Mouse (Mus musculus) C2C12 (cell line): Measurements from ENCODE around the gene Gm20388. TPM values are rescaled to one million over a fixed set of nuclear protein-coding genes. Genes with fewer than 3 reads are reported as not detected.

Experiments
- H3K27me3 ChIP-seq: one replicate; pipeline ENCODE4 v1.6.1; 2011; ENCODE audit not compliant: control insufficient read depth, insufficient read depth, insufficient read length
- H3K36me3 ChIP-seq: one replicate; pipeline ENCODE4 v1.6.1; 2011; ENCODE audit not compliant: control insufficient read depth, insufficient read depth
- H3K4me3 ChIP-seq: one replicate; pipeline ENCODE4 v1.5.1; 2011; ENCODE audit warnings: mild to moderate bottlenecking, control low read depth; ENCODE audit not compliant: poor library complexity, insufficient read depth, severe bottlenecking
- H3K79me2 ChIP-seq: one replicate; pipeline ENCODE4 v1.6.1; 2011; ENCODE audit not compliant: control insufficient read depth, insufficient read depth
- H3K79me3 ChIP-seq: one replicate; pipeline ENCODE4 v1.6.1; 2011; ENCODE audit warnings: low read depth, control low read depth
- H3ac ChIP-seq: one replicate; pipeline ENCODE3; 2011; ENCODE audit warnings: low read depth; ENCODE audit not compliant: control insufficient read depth, insufficient read length
- CEBPB ChIP-seq: IDR thresholded peaks from one replicate; pipeline ENCODE4 v1.6.1; 2011; ENCODE audit warnings: low read depth, mild to moderate bottlenecking, control low read depth, moderate library complexity
- CTCF ChIP-seq: IDR thresholded peaks from one replicate; pipeline ENCODE4 v1.5.1; 2011; ENCODE audit not compliant: control insufficient read depth, insufficient read depth, insufficient read length
- FOSL1 ChIP-seq: IDR thresholded peaks from one replicate; pipeline ENCODE4 v1.8.0; 2011; ENCODE audit warnings: mild to moderate bottlenecking, low read length; ENCODE audit not compliant: poor library complexity, insufficient read depth, severe bottlenecking
- MAX ChIP-seq: IDR thresholded peaks from one replicate; pipeline ENCODE4 v1.6.1; 2011; ENCODE audit warnings: mild to moderate bottlenecking, control low read depth
- MYOD1 ChIP-seq: IDR thresholded peaks from one replicate; pipeline ENCODE4 v1.6.1; 2011; ENCODE audit warnings: low read depth; ENCODE audit not compliant: control insufficient read depth, insufficient read length
- MYOG ChIP-seq: IDR thresholded peaks from one replicate; pipeline ENCODE4 v1.6.1; 2011; ENCODE audit not compliant: control insufficient read depth, insufficient read length; ENCODE audit errors: extremely low read depth
- USF1 ChIP-seq: IDR thresholded peaks from one replicate; pipeline ENCODE4 v1.6.1; 2011; ENCODE audit warnings: low read depth, mild to moderate bottlenecking, control low read depth, moderate library complexity
- polyA plus RNA-seq: library from polyadenylated mRNA; unstranded; fragments of >200 nt; fragmentation: generic; extraction: Trizol; gene quantifications from one replicate; pipeline ENCODE4 v1.2.1, GENCODE M21; 2012; ENCODE audit warnings: missing spikeins

The Gm20388 gene
- polyA plus RNA-seq, 1 experiment: 15.0 TPM

DNA sequence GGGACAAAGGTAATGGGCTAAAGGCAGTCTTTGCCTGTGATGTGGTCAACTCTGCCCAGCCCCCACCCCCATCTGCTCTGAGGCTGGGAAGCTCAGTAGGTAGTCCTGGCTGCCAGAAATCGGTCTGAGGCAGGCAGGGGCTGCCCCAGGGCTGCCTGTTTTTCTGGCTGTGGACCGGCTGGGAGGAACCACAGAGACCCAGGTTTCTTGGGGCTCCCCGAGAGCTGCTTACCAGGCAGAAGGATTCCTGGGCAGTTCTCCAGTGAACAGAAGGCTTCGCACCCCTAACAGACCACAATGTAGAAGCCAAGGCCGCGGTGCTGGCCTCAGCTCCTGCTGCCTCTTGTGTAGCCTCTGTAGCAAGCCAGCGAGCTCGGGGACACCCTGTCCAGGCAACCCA is 2239.0 kb downstream of the Gm20388 start:
- H3ac ChIP-seq: no peak overlapping the region
- H3K4me3 ChIP-seq: no peak overlapping the region
- TF ChIP-seq MYOG (no peak), MYOD1 (no peak), MAX (no peak), USF1 (no peak), CEBPB (no peak), FOSL1 (no peak), CTCF (no peak)
- H3K36me3 ChIP-seq: no peaks in the 10 kb centered on the region
- H3K79me2 ChIP-seq: no peaks in the 10 kb centered on the region
- no peaks in the 10 kb centered on the region for H3K79me3 ChIP-seq
- no peaks in the 10 kb centered on the region for H3K27me3 ChIP-seq

- no peak overlapping the region for H3ac ChIP-seq
- H3K79me2 ChIP-seq: no peaks in the 10 kb centered on the region
- H3K79me3 ChIP-seq: no peaks in the 10 kb centered on the region
- no peaks in the 10 kb centered on the region for H3K27me3 ChIP-seq
- H3K4me3 ChIP-seq: no peak overlapping the region
- no peaks in the 10 kb centered on the region for H3K36me3 ChIP-seq
- TF ChIP-seq CEBPB: no peak
- TF ChIP-seq FOSL1: no peak
- no peak for TF ChIP-seq MAX
- TF ChIP-seq MYOD1: no peak
- no peak for TF ChIP-seq CTCF
- no peak for TF ChIP-seq MYOG
- TF ChIP-seq USF1: no peak
These were observed 2240.9 kb downstream of the Gm20388 start for GRCm38 (mm10) chr8:122151541-122151940.

- no peaks in the 10 kb centered on the region for H3K27me3 ChIP-seq
- TF ChIP-seq MYOG: no peak
- TF ChIP-seq USF1: no peak
- no peak for TF ChIP-seq FOSL1
- no peak for TF ChIP-seq MYOD1
- no peak for TF ChIP-seq CTCF
- TF ChIP-seq MAX: no peak
- no peak for TF ChIP-seq CEBPB
- no peaks in the 10 kb centered on the region for H3K79me3 ChIP-seq
- H3K36me3 ChIP-seq: no peaks in the 10 kb centered on the region
- no peak overlapping the region for H3K4me3 ChIP-seq
- peak overlapping the region; percentile 16 for H3ac ChIP-seq
- no peaks in the 10 kb centered on the region for H3K79me2 ChIP-seq
These were observed 2244.5 kb downstream of the Gm20388 start for GRCm38 (mm10) chr8:122155082-122155643.

- H3K4me3 ChIP-seq: no peak overlapping the region
- TF ChIP-seq MAX (peak; percentile 75), MYOD1 (peak; percentile 39), CTCF (no peak), USF1 (no peak), MYOG (no peak), CEBPB (no peak), FOSL1 (peak; percentile 78)
- no peaks in the 10 kb centered on the region for H3K36me3 ChIP-seq
- H3K27me3 ChIP-seq: no peaks in the 10 kb centered on the region
- no peaks in the 10 kb centered on the region for H3K79me2 ChIP-seq
- H3ac ChIP-seq: peak overlapping the region; percentile 1
- H3K79me3 ChIP-seq: no peaks in the 10 kb centered on the region
These were observed 2245.3 kb downstream of the Gm20388 start for GRCm38 (mm10) chr8:122155964-122156363.

GRCm38 (mm10) chr8:122157689-122158088 is 2247.0 kb downstream of the Gm20388 start:
- H3K4me3 ChIP-seq: no peak overlapping the region

DNA sequence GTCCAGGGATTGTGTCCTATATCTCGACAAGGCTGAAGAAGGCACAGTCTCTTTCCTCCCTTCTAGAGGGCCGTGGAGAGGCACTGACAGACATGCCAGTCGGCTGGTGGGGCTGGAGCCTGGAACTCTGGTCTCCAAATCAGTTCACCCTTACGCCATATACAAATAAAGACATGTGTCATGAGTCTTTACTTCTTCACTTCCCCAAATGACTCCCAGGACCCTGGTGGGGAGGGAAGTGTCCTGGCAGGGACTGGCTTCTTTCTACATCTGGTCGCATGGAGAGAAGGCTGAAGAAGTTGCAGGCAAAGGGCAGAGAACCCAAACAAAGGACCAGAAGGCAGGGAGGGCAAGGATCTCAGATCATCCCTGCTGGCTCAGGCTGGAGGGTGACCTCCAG is 2249.5 kb downstream of the Gm20388 start:
- Histone ChIP-seq H3K27me3 (no peaks in the 10 kb centered on the region), H3K79me2 (no peaks in the 10 kb centered on the region), H3K79me3 (no peaks in the 10 kb centered on the region), H3K36me3 (no peaks in the 10 kb centered on the region), H3K4me3 (no peak overlapping the region), H3ac (no peak overlapping the region)
- TF ChIP-seq FOSL1 (no peak), CTCF (no peak), CEBPB (no peak), USF1 (no peak), MYOD1 (no peak), MYOG (no peak), MAX (no peak)

More at GRCm38 (mm10) chr8:122157689-122158088, 2247.0 kb downstream of the Gm20388 start:
- H3K79me2 ChIP-seq: no peaks in the 10 kb centered on the region
- H3K79me3 ChIP-seq: no peaks in the 10 kb centered on the region
- TF ChIP-seq FOSL1: no peak
- TF ChIP-seq USF1: no peak
- TF ChIP-seq MYOG: no peak
- TF ChIP-seq MAX: no peak
- no peak for TF ChIP-seq CEBPB
- TF ChIP-seq CTCF: no peak
- no peak for TF ChIP-seq MYOD1
- no peaks in the 10 kb centered on the region for H3K27me3 ChIP-seq
- no peak overlapping the region for H3ac ChIP-seq
- H3K36me3 ChIP-seq: no peaks in the 10 kb centered on the region
